Mouse (Mus musculus): ENCODE data around the gene A3galt2. TPM values are rescaled to one million over a fixed set of nuclear protein-coding genes. Genes with fewer than 3 reads are reported as not detected.

Gene A3galt2
- polyA plus RNA-seq, 1 experiment from 2014 or later: 0.14 TPM

- H3K4me2 ChIP-seq (ENCODE audit: low read length): no peak overlapping the region
- peaks cover 38% of the 10 kb centered on the region for H3K36me3 ChIP-seq (ENCODE audit: control insufficient read depth, insufficient read depth, low read length)
- H3K27ac ChIP-seq (ENCODE audit: low read length): 0 out of 2 replicates have a peak overlapping the region, but pooled peaks have one; percentile 15
- no peaks in the 10 kb centered on the region for H3K4me1 ChIP-seq (ENCODE audit: control insufficient read depth, insufficient read depth, low read length)
- H3K9ac ChIP-seq (ENCODE audit: low read depth, low read length): no peak overlapping the region
- H3K4me3 ChIP-seq (ENCODE audit: low read depth, low read length): no peak overlapping the region
- ATAC-seq: peak; percentile 57
- H3K27me3 ChIP-seq (ENCODE audit: control insufficient read depth, insufficient read depth, low read depth, low read length): no peaks in the 10 kb centered on the region
- 39% methylated on average over 18 of the region's 20 CpGs for WGBS
- no peaks in the 10 kb centered on the region for H3K9me3 ChIP-seq (replicated peaks; ENCODE audit: control insufficient read depth, low read length, poor library complexity, severe bottlenecking)
Measured at GRCm38 (mm10) chr4:128776568-128777289, 21.6 kb downstream of the A3galt2 start.

- no peak for ATAC-seq
- Histone ChIP-seq H3K4me2 (ENCODE audit: low read length) (no peak overlapping the region), H3K4me3 (ENCODE audit: low read depth, low read length) (no peak overlapping the region), H3K36me3 (ENCODE audit: control insufficient read depth, insufficient read depth, low read length) (peaks cover 33% of the 10 kb centered on the region), H3K9me3 (replicated peaks; ENCODE audit: control insufficient read depth, low read length, poor library complexity, severe bottlenecking) (no peaks in the 10 kb centered on the region), H3K27ac (ENCODE audit: low read length) (no peak overlapping the region), H3K27me3 (ENCODE audit: control insufficient read depth, insufficient read depth, low read depth, low read length) (no peaks in the 10 kb centered on the region), H3K4me1 (ENCODE audit: control insufficient read depth, insufficient read depth, low read length) (no peaks in the 10 kb centered on the region), H3K9ac (ENCODE audit: low read depth, low read length) (no peak overlapping the region)
- 82% methylated on average over 11 of the region's 11 CpGs for WGBS
Measured at GRCm38 (mm10) chr4:128777593-128777992, 22.4 kb downstream of the A3galt2 start.

- Histone ChIP-seq H3K4me3 (ENCODE audit: low read depth, low read length) (no peak overlapping the region), H3K4me1 (ENCODE audit: control insufficient read depth, insufficient read depth, low read length) (no peaks in the 10 kb centered on the region), H3K27me3 (ENCODE audit: control insufficient read depth, insufficient read depth, low read depth, low read length) (no peaks in the 10 kb centered on the region), H3K27ac (ENCODE audit: low read length) (no peak overlapping the region), H3K9ac (ENCODE audit: low read depth, low read length) (no peak overlapping the region), H3K4me2 (ENCODE audit: low read length) (no peak overlapping the region), H3K36me3 (ENCODE audit: control insufficient read depth, insufficient read depth, low read length) (peaks cover 31% of the 10 kb centered on the region), H3K9me3 (replicated peaks; ENCODE audit: control insufficient read depth, low read length, poor library complexity, severe bottlenecking) (no peaks in the 10 kb centered on the region)
- WGBS: 92% methylated on average over 7 of the region's 7 CpGs
- ATAC-seq: no peak
Measured at GRCm38 (mm10) chr4:128782037-128782436, 26.9 kb downstream of the A3galt2 start.

- Histone ChIP-seq H3K36me3 (ENCODE audit: control insufficient read depth, insufficient read depth, low read length) (peaks cover 29% of the 10 kb centered on the region), H3K27me3 (ENCODE audit: control insufficient read depth, insufficient read depth, low read depth, low read length) (no peaks in the 10 kb centered on the region), H3K9ac (ENCODE audit: low read depth, low read length) (no peak overlapping the region), H3K4me2 (ENCODE audit: low read length) (no peak overlapping the region), H3K4me3 (ENCODE audit: low read depth, low read length) (no peak overlapping the region), H3K9me3 (replicated peaks; ENCODE audit: control insufficient read depth, low read length, poor library complexity, severe bottlenecking) (no peaks in the 10 kb centered on the region), H3K4me1 (ENCODE audit: control insufficient read depth, insufficient read depth, low read length) (no peaks in the 10 kb centered on the region), H3K27ac (ENCODE audit: low read length) (no peak overlapping the region)
- 83% methylated on average over 4 of the region's 4 CpGs for WGBS
- no peak for ATAC-seq
Measured at GRCm38 (mm10) chr4:128782645-128783044, 27.5 kb downstream of the A3galt2 start.

- no peak for ATAC-seq
- Histone ChIP-seq H3K27me3 (ENCODE audit: control insufficient read depth, insufficient read depth, low read depth, low read length) (no peaks in the 10 kb centered on the region), H3K4me1 (ENCODE audit: control insufficient read depth, insufficient read depth, low read length) (no peaks in the 10 kb centered on the region), H3K4me3 (ENCODE audit: low read depth, low read length) (no peak overlapping the region), H3K9me3 (replicated peaks; ENCODE audit: control insufficient read depth, low read length, poor library complexity, severe bottlenecking) (no peaks in the 10 kb centered on the region), H3K4me2 (ENCODE audit: low read length) (no peak overlapping the region), H3K36me3 (ENCODE audit: control insufficient read depth, insufficient read depth, low read length) (peaks cover 29% of the 10 kb centered on the region), H3K27ac (ENCODE audit: low read length) (no peak overlapping the region), H3K9ac (ENCODE audit: low read depth, low read length) (no peak overlapping the region)
- 91% methylated on average over 15 of the region's 15 CpGs for WGBS
Measured at GRCm38 (mm10) chr4:128784950-128785631, 29.9 kb downstream of the A3galt2 start.

GRCm38 (mm10) chr4:128785921-128786654 lies 30.9 kb downstream of the A3galt2 start:
- ATAC-seq: no peak
- H3K27ac ChIP-seq (ENCODE audit: low read length): no peak overlapping the region
- WGBS: 94% methylated on average over 11 of the region's 11 CpGs
- H3K36me3 ChIP-seq (ENCODE audit: control insufficient read depth, insufficient read depth, low read length): peaks cover 29% of the 10 kb centered on the region
- peaks cover 3% of the 10 kb centered on the region; the same call in 1 of the 2 replicates for H3K4me1 ChIP-seq (ENCODE audit: control insufficient read depth, insufficient read depth, low read length)
- no peaks in the 10 kb centered on the region for H3K9me3 ChIP-seq (replicated peaks; ENCODE audit: control insufficient read depth, low read length, poor library complexity, severe bottlenecking)
- H3K4me2 ChIP-seq (ENCODE audit: low read length): no peak overlapping the region
- H3K27me3 ChIP-seq (ENCODE audit: control insufficient read depth, insufficient read depth, low read depth, low read length): no peaks in the 10 kb centered on the region
- H3K4me3 ChIP-seq (ENCODE audit: low read depth, low read length): no peak overlapping the region
- no peak overlapping the region for H3K9ac ChIP-seq (ENCODE audit: low read depth, low read length)

GRCm38 (mm10) chr4:128787023-128787939 lies 32.1 kb downstream of the A3galt2 start:
- H3K9me3 ChIP-seq (replicated peaks; ENCODE audit: control insufficient read depth, low read length, poor library complexity, severe bottlenecking): no peaks in the 10 kb centered on the region
- peaks cover 3% of the 10 kb centered on the region; the same call in 1 of the 2 replicates for H3K4me1 ChIP-seq (ENCODE audit: control insufficient read depth, insufficient read depth, low read length)
- peaks cover 29% of the 10 kb centered on the region for H3K36me3 ChIP-seq (ENCODE audit: control insufficient read depth, insufficient read depth, low read length)
- 84% methylated on average over 24 of the region's 24 CpGs for whole genome bisulfite sequencing
- no peak overlapping the region for H3K27ac ChIP-seq (ENCODE audit: low read length)
- no peak overlapping the region for H3K4me2 ChIP-seq (ENCODE audit: low read length)
- no peaks in the 10 kb centered on the region for H3K27me3 ChIP-seq (ENCODE audit: control insufficient read depth, insufficient read depth, low read depth, low read length)
- H3K4me3 ChIP-seq (ENCODE audit: low read depth, low read length): no peak overlapping the region
- no peak for ATAC-seq
- no peak overlapping the region for H3K9ac ChIP-seq (ENCODE audit: low read depth, low read length)

GRCm38 (mm10) chr4:128788108-128788507 lies 32.9 kb downstream of the A3galt2 start:
- Histone ChIP-seq H3K27ac (ENCODE audit: low read length) (no peak overlapping the region), H3K27me3 (ENCODE audit: control insufficient read depth, insufficient read depth, low read depth, low read length) (no peaks in the 10 kb centered on the region), H3K9me3 (replicated peaks; ENCODE audit: control insufficient read depth, low read length, poor library complexity, severe bottlenecking) (no peaks in the 10 kb centered on the region), H3K4me1 (ENCODE audit: control insufficient read depth, insufficient read depth, low read length) (peaks cover 3% of the 10 kb centered on the region; the same call in 1 of the 2 replicates), H3K36me3 (ENCODE audit: control insufficient read depth, insufficient read depth, low read length) (peaks cover 29% of the 10 kb centered on the region), H3K4me3 (ENCODE audit: low read depth, low read length) (no peak overlapping the region), H3K9ac (ENCODE audit: low read depth, low read length) (no peak overlapping the region), H3K4me2 (ENCODE audit: low read length) (no peak overlapping the region)
- ATAC-seq: no peak
- WGBS: 97% methylated on average over 4 of the region's 4 CpGs

Data from midbrain, embryonic 16.5 days (tissue).